Mouse (Mus musculus) liver, embryonic 14.5 days (tissue): ENCODE results near the gene Slc6a2. TPM values are rescaled to one million over a fixed set of nuclear protein-coding genes. Genes with fewer than 3 reads are reported as not detected.

Experiments used
- ATAC-seq: fragments of 200-750 bp; cut with Nextera tagmentation; 2 replicates; pipeline ENCODE4 v1.8.0; 2017; ENCODE audit warnings: moderate number of reproducible peaks, mild to moderate bottlenecking, moderate library complexity; ENCODE audit not compliant: insufficient read depth
- DNase-seq, 3 experiments: peaks; one replicate each; pipeline ENCODE4 v3.0.0-alpha.2; 2012 to 2013; ENCODE audit warnings: low read depth in 3 of 3, low spot score in 3 of 3
- H3K27ac ChIP-seq: fragments of 300-500 bp; sonication (generic); 2 replicates; pipeline ENCODE4 v1.5.1; 2014; ENCODE audit warnings: moderate library complexity, mild to moderate bottlenecking, control low read depth, inconsistent platforms
- H3K27me3 ChIP-seq: fragments of 300-500 bp; sonication (generic); 2 replicates; pipeline ENCODE4 v1.6.1; 2014; ENCODE audit warnings: mild to moderate bottlenecking, low read length, moderate library complexity; ENCODE audit not compliant: control insufficient read depth, insufficient read depth
- H3K36me3 ChIP-seq: fragments of 300-500 bp; sonication (generic); replicated peaks from 2 replicates; pipeline ENCODE4 v1.6.1; 2014; ENCODE audit warnings: low read depth; ENCODE audit not compliant: control insufficient read depth, insufficient read depth
- H3K4me1 ChIP-seq, 2 experiments: fragments of 200-500 bp in 1 of 2; fragments of 300-500 bp in 1 of 2; sonication (generic) in 1 of 2; replicated peaks; 2 replicates each; pipeline ENCODE4 v1.6.1; 2012 to 2014; ENCODE audit warnings: antibody characterized with exemption in 1 of 2, inconsistent platforms in 1 of 2, low read length in 1 of 2; ENCODE audit not compliant: control insufficient read depth in 2 of 2, insufficient read depth in 2 of 2
- H3K4me2 ChIP-seq: fragments of 300-500 bp; sonication (generic); 2 replicates; pipeline ENCODE4 v1.6.1; 2014; ENCODE audit warnings: low read depth, mild to moderate bottlenecking, control low read depth, moderate library complexity
- H3K4me3 ChIP-seq, 2 experiments: fragments of 200-500 bp in 1 of 2; fragments of 300-500 bp in 1 of 2; sonication (generic) in 1 of 2; 2 replicates each; pipeline ENCODE4 v1.5.1; 2012 to 2014; ENCODE audit warnings: low read depth in 2 of 2, low read length in 2 of 2, mild to moderate bottlenecking in 2 of 2, control low read depth in 1 of 2, inconsistent platforms in 1 of 2, moderate library complexity in 1 of 2; ENCODE audit not compliant: insufficient read depth in 1 of 2
- H3K9ac ChIP-seq: fragments of 300-500 bp; sonication (generic); replicated peaks from 2 replicates; pipeline ENCODE4 v1.6.1; 2014; ENCODE audit warnings: mild to moderate bottlenecking, control low read depth, moderate library complexity
- H3K9me3 ChIP-seq: fragments of 300-500 bp; sonication (generic); 2 replicates; pipeline ENCODE4 v1.6.1; 2016; ENCODE audit warnings: low read length, mixed read lengths; ENCODE audit not compliant: control insufficient read depth
- CTCF ChIP-seq: IDR thresholded peaks from 2 replicates; pipeline ENCODE4 v1.5.1; 2016; ENCODE audit warnings: antibody characterized with exemption, low read depth, control low read depth
- EP300 ChIP-seq: IDR thresholded peaks from 2 replicates; pipeline ENCODE4 v1.6.1; 2016; ENCODE audit warnings: antibody characterized with exemption, low read depth
- WGBS: fragments of 180-500 bp; shearing (Covaris S2); extraction: QIAGEN DNeasy Blood & Tissue Kit; methylation state at CpG from one replicate; pipeline ENCODE4 v1.1.7; 2014; ENCODE audit not compliant: insufficient replicate concordance; 5-methylcytosine and 5-hydroxymethylcytosine counted together
- polyA plus RNA-seq, 2 experiments: library from polyadenylated mRNA; depleted of rRNA in 1 of 2; stranded (reverse) in 1 of 2; unstranded in 1 of 2; fragments of >200 nt; fragmentation: Nextera tagmentation in 1 of 2; extraction: Ambion mirVana in 1 of 2; gene quantifications; 2 replicates each; pipeline versions ENCODE4 v1.2.1 to v1.2.3; 2012 to 2014

The Slc6a2 gene
- under 0.01 TPM in 1 of 2 replicates, not detected in the other for polyA plus RNA-seq (2012; rRNA removed)
- polyA plus RNA-seq (2014; fragmentation: Nextera tagmentation; extraction: Ambion mirVana), result not detected in 2 replicates

- Histone ChIP-seq H3K9me3 (no peaks in the 10 kb centered on the region), H3K27ac (no peak within 1 kb of the TSS), H3K4me2 (no peak within 1 kb of the TSS), H3K9ac (no peak within 1 kb of the TSS), H3K4me3 (no peak within 1 kb of the TSS), H3K36me3 (no peaks in the 10 kb centered on the region), H3K4me1 (no peaks in the 10 kb centered on the region), H3K27me3 (peaks cover 24% of the 10 kb centered on the region)
- no peak for TF ChIP-seq CTCF
- TF ChIP-seq EP300, result no peak
- no peak for ATAC-seq
- no peak for DNase-seq
- 30% methylated on average over 10 of the region's 10 CpGs for WGBS
These were observed at the start of gene Slc6a2 for GRCm38 (mm10) chr8:92959779-92960178. Gene Slc6a2 (plus strand): TSS chr8:92960079.

GRCm38 (mm10) chr8:92911477-92911876 is 48.4 kb upstream of the Slc6a2 start:
- 60% methylated on average over 3 of the region's 3 CpGs for WGBS
- Histone ChIP-seq H3K4me3 (no peak overlapping the region), H3K27ac (no peak overlapping the region), H3K4me2 (no peak overlapping the region), H3K36me3 (no peaks in the 10 kb centered on the region), H3K27me3 (no peaks in the 10 kb centered on the region), H3K9me3 (no peaks in the 10 kb centered on the region), H3K9ac (no peak overlapping the region), H3K4me1 (no peaks in the 10 kb centered on the region)
- DNase-seq (no peak), ATAC-seq (no peak)
- TF ChIP-seq EP300, result no peak
- no peak for TF ChIP-seq CTCF

- no peaks in the 10 kb centered on the region for H3K4me1 ChIP-seq
- no peaks in the 10 kb centered on the region for H3K9me3 ChIP-seq
- TF ChIP-seq CTCF (no peak), EP300 (no peak)
- WGBS, result 73% methylated on average over 7 of the region's 7 CpGs
- no peaks in the 10 kb centered on the region for H3K36me3 ChIP-seq
- H3K4me2 ChIP-seq, result no peak overlapping the region
- no peak for ATAC-seq
- no peak overlapping the region for H3K9ac ChIP-seq
- H3K4me3 ChIP-seq, result no peak overlapping the region
- H3K27me3 ChIP-seq, result no peaks in the 10 kb centered on the region
- DNase-seq, result no peak
- no peak overlapping the region for H3K27ac ChIP-seq
These were observed 46.5 kb upstream of the Slc6a2 start for GRCm38 (mm10) chr8:92913396-92913795.

DNA sequence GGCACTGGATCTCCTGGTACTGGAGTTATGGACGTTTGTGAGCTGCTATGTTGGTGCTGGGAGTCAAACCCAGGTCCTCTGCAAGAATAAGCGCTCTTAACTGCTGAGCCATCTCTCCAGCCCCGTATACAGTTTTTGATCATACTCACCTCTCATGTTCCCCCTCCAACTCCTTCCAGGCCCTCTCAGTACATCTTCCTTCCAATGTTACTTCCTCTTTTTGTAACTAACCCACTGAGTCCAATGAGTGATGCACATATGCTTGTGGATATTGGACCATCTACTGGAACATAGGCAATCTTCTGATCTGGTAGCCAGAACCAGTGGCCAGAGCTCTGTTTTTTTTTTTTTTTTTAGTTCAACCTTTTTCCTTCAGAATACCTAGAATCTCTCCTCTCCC is 43.8 kb upstream of the Slc6a2 start:
- Histone ChIP-seq H3K9ac (no peak overlapping the region), H3K9me3 (no peaks in the 10 kb centered on the region), H3K27ac (no peak overlapping the region), H3K27me3 (no peaks in the 10 kb centered on the region), H3K4me3 (no peak overlapping the region), H3K4me2 (no peak overlapping the region), H3K36me3 (no peaks in the 10 kb centered on the region), H3K4me1 (no peaks in the 10 kb centered on the region)
- no peak for DNase-seq
- 48% methylated on average over 3 of the region's 3 CpGs for WGBS
- ATAC-seq, result no peak
- TF ChIP-seq EP300, result no peak
- no peak for TF ChIP-seq CTCF

- 55% methylated on average over 3 of the region's 3 CpGs for WGBS
- Histone ChIP-seq H3K27me3 (no peaks in the 10 kb centered on the region), H3K36me3 (no peaks in the 10 kb centered on the region), H3K9ac (no peak overlapping the region), H3K9me3 (no peaks in the 10 kb centered on the region), H3K4me1 (no peaks in the 10 kb centered on the region), H3K4me2 (no peak overlapping the region), H3K4me3 (no peak overlapping the region), H3K27ac (no peak overlapping the region)
- DNase-seq (no peak), ATAC-seq (no peak)
- TF ChIP-seq CTCF (no peak), EP300 (no peak)
These were observed 38.1 kb upstream of the Slc6a2 start for GRCm38 (mm10) chr8:92921768-92922167.
